Mouse (Mus musculus): ENCODE measurements around the gene Gm21833.
"Not testable (repeated sequence)": the region's sequence is repeated elsewhere in the genome, so short reads cannot be mapped to it uniquely, and the experiment has no call there.

The Gm21833 gene

GRCm38 (mm10) chr16:82828082-82828481 is at the start of gene Gm21833:
Gm21833 (plus strand) TSS chr16:82828382.
- not testable (repeated sequence) for TF ChIP-seq GATA4 (IDR thresholded peaks at IDR 0.05; ENCODE audit: insufficient replicate concordance, low read length)

- no peak for TF ChIP-seq GATA4 (IDR thresholded peaks at IDR 0.05; ENCODE audit: insufficient replicate concordance, low read length)
Observed at GRCm38 (mm10) chr16:82789521-82789920, 38.7 kb upstream of the Gm21833 start.

GRCm38 (mm10) chr16:82796489-82796888 is 31.7 kb upstream of the Gm21833 start:
- TF ChIP-seq GATA4 (IDR thresholded peaks at IDR 0.05; ENCODE audit: insufficient replicate concordance, low read length) = no peak

DNA sequence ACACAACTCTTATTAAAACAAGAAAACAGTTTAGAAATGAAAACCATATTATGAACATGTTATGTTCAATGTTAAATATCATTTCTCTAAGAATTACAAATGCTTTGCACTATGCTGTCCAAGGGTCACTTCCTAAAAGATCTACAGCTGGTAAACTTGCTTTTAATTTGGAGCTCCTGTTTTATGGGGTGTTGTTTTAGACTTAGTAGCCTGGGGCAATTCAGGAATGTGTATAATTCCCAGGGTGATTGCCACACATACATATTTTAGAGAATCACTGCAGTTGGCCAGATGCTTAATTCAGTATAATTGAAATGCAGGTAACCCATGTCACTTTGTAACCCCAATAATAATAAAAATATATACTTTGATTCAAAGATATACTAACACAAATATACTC is 12.9 kb upstream of the Gm21833 start:
- no peak for TF ChIP-seq GATA4 (IDR thresholded peaks at IDR 0.05; ENCODE audit: insufficient replicate concordance, low read length)

DNA sequence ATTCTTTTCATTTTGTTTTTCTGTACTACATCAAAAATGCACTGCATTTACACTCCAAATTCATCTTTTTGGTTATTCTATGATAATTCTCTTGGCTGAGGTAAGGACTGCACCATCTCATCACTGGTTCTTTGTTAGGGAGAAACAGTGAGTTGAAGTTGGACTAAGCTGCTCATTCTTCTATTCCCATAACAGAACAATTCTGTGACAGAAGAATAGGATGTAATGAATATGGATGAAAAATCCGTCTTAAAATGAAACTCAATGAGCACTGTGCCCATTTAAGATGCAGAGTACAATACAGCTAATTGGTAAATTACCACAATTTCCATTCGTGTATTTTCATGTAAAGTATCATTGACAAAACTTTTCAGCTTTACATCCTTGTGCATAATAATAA is 11.6 kb upstream of the Gm21833 start:
- TF ChIP-seq GATA4 (IDR thresholded peaks at IDR 0.05; ENCODE audit: insufficient replicate concordance, low read length) = no peak

DNA sequence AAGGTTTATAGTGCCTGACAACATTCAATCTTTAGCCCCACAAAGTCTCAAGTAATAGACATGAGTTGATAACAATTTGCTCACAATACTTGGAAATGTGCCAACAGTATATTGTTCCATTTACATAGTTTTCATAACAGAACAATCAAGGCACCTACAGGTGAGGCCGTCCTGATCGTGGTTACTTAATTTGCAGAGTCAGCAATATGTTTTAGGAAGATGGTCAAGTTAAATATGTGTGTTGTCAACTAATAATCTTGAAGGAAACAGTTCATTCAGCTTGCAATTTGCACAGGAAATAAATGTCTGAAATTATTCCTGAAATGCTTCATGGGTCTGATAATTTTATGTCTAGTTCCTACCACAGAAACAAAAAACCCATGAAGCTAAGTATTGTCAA is 27.6 kb downstream of the Gm21833 start:
- no peak for TF ChIP-seq GATA4 (IDR thresholded peaks at IDR 0.05; ENCODE audit: insufficient replicate concordance, low read length)

GRCm38 (mm10) chr16:82864590-82864989 is 36.4 kb downstream of the Gm21833 start:
- no peak for TF ChIP-seq GATA4 (IDR thresholded peaks at IDR 0.05; ENCODE audit: insufficient replicate concordance, low read length)

Data from liver, adult (tissue).